Comparison of ENCODE assay signal across 8 mouse cellular contexts in the genomic region with DNA sequence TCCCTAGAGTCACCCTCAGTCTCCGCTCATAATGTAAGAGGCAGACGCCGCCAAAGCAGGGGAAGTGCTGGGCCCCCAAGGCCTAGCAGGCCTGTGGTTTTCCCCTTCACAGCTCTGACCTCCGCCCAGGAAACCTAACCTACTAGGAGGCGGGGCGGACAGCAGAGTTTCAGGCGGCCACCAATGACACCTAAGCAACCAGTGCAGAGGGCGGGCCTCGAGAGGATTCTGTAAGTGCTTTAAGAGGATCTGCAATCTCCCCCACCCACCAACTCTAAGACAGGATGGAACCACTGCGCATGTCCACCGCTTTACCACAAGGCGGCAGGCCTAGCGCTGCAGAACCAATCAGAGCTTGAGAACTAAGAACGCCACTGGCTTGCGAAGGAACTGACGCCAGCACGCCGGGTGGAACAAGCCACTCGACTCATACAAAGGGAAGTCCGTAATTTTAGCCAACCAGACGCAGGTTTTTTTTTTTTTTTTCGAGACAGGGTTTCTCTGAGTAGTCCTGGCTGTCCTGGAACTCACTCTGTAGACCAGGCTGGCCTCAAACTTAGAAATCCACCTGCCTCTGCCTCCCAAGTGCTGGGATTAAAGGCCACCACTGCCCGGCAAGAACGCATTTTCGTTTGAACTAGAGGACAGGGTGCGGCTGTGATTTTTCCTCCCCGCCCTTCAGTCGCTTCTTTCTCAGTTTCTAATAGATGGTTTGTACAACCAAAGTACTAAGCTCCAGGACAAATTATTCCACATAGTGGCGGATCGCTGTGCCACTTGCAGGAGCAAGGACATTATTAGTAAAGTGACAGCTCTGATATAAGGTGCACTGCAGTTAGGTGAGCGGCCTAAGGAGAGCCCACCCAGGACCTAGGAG. TPM values are rescaled to one million over a fixed set of nuclear protein-coding genes. Genes with fewer than 3 reads are reported as not detected.
A peak's percentile ranks its signal among the peaks of the same experiment; 100 is the strongest.
DNase-seq lines count a peak whose midpoint lies in the region; ATAC-seq lines count a peak whose summit lies in the region.

No protein-coding gene starts in this region.

- peak; percentile 88 for ATAC-seq in megakaryocyte progenitor cell, adult 5-6 weeks (replicated peaks; ENCODE audit: poor library complexity)

- DNase-seq in adrenal gland, adult (ENCODE audit: inconsistent age in 2 of 2, low spot score in 1 of 2) = peak; percentile 92 to 93
- DNase-seq in embryo, embryonic 10 days (ENCODE audit: low spot score) = peak; percentile 96
- peak; percentile 79 for DNase-seq in gastrocnemius, postnatal 10 days
- DNase-seq in induced T-regulatory cell, adult 2 months (ENCODE audit: low read depth) = peak; percentile 97
- peak; percentile 88 to 91 for DNase-seq in left cerebral cortex, adult 9 months (ENCODE audit: low spot score in 2 of 2)
- DNase-seq in right cerebral cortex, postnatal 36 days (ENCODE audit: low spot score in 2 of 2) = peak; percentile 84 to 93
- peak; percentile 93 for DNase-seq in yolk sac, embryonic 10.5 days (ENCODE audit: low spot score)

RNA-seq across cellular contexts. Expression of a gene that starts 6.6 kb away (rescaled TPM):
- total RNA-seq in gastrocnemius, postnatal 10 days (2021) = 1 to 10 TPM in 1 of 2 experiments, under 1 TPM in 1; 0.85 to 2.0 TPM
- 21.8 and 25.2 TPM in 2 replicates for total RNA-seq in megakaryocyte progenitor cell, adult 5-6 weeks (2015)
- 39.2 and 40.1 TPM in 2 replicates for total RNA-seq in megakaryocyte progenitor cell, adult 5-6 weeks (2017)

RNA-seq across cellular contexts. Expression of a gene that starts 6.7 kb away (rescaled TPM):
- total RNA-seq in gastrocnemius, postnatal 10 days (2021) = 10 to 100 TPM; 68.7 to 73.5 TPM
- total RNA-seq in megakaryocyte progenitor cell, adult 5-6 weeks (2015) = 115 and 125 TPM in 2 replicates
- total RNA-seq in megakaryocyte progenitor cell, adult 5-6 weeks (2017) = 169 and 186 TPM in 2 replicates

RNA-seq across cellular contexts. Expression of a gene that starts 15.6 kb away (rescaled TPM):
- 1 to 10 TPM; 4.6 to 5.3 TPM for total RNA-seq in gastrocnemius, postnatal 10 days (2021)
- total RNA-seq in megakaryocyte progenitor cell, adult 5-6 weeks (2015) = 7.5 and 7.6 TPM in 2 replicates
- 17.6 and 33.4 TPM in 2 replicates for total RNA-seq in megakaryocyte progenitor cell, adult 5-6 weeks (2017)

RNA-seq across cellular contexts. Expression of a gene that starts 19.2 kb away (rescaled TPM):
- total RNA-seq in gastrocnemius, postnatal 10 days (2021) = 1 to 10 TPM; 1.9 to 2.9 TPM
- total RNA-seq in megakaryocyte progenitor cell, adult 5-6 weeks (2015) = 1.3 and 1.5 TPM in 2 replicates
- 0.17 and 0.46 TPM in 2 replicates for total RNA-seq in megakaryocyte progenitor cell, adult 5-6 weeks (2017)

RNA-seq across cellular contexts. Expression of a gene that starts 23.2 kb away (rescaled TPM):
- total RNA-seq in gastrocnemius, postnatal 10 days (2021) = not detected
- total RNA-seq in megakaryocyte progenitor cell, adult 5-6 weeks (2015) = not detected in 2 replicates
- 0.12 and 0.30 TPM in 2 replicates for total RNA-seq in megakaryocyte progenitor cell, adult 5-6 weeks (2017)

Comparison
In these comparisons a context has a peak if more than half of its experiments do, and no peak if none do; other contexts are left out.
1. Peak in every context shown above with its lines: DNase-seq and ATAC-seq.
2. RNA of a gene that starts 6.6 kb away (total RNA-seq): 21.8 to 40.1 TPM in megakaryocyte progenitor cell, adult 5-6 weeks; 0.85 to 2.0 TPM in gastrocnemius, postnatal 10 days; every median in the first group is over 4 times any median in the second.